Mouse (Mus musculus) regulatory T cell (primary cell): Measurements from ENCODE around the gene Nr4a3.

Experiments used
- in situ Hi-C: fragments of 300-600 bp; cut with MboI, MseI; formaldehyde crosslinking; loops from one replicate; pipeline ENCODE4 v1.15.1; 2025; ENCODE audit warnings: high pct_unique_total_duplicates

Gene Nr4a3

GRCm38 (mm10) chr4:48050020-48050419 is 5.1 kb downstream of the Nr4a3 start:
- in situ Hi-C loops, result no loop called here

DNA sequence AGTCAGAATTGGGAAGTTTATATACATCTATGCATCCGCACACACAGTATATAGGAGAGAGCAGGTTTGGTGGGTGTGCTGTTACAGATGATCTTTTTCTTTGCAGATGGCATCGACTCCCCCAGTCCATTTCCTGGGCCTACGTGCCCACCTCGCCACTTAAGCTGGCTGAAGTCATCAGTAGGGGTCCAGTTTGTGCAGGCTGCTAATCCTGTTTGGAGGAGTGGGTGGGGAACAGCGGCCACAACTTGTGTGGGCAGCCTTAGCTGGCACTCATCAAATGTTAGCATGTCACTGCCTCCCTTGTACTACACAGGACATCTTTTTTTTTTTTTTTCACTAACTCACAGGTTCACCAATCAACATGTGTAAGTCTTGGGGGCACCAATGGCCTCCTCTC is 5.5 kb downstream of the Nr4a3 start:
- in situ Hi-C loops, result no loop called here

- in situ Hi-C loops, result no loop called here
Observed at GRCm38 (mm10) chr4:48051086-48051673, 6.2 kb downstream of the Nr4a3 start.

DNA sequence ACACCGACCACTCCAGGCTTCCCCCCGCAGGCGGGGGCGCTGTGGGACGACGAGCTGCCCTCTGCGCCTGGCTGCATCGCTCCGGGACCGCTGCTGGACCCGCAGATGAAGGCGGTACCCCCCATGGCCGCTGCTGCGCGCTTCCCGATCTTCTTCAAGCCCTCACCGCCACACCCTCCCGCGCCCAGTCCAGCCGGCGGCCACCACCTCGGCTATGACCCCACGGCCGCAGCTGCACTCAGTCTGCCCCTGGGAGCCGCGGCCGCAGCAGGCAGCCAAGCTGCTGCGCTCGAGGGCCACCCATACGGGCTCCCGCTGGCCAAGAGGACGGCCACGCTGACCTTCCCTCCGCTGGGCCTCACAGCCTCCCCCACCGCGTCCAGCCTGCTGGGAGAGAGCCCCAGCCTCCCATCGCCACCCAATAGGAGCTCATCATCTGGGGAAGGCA is 6.7 kb downstream of the Nr4a3 start:
- in situ Hi-C loops, result no loop called here

DNA sequence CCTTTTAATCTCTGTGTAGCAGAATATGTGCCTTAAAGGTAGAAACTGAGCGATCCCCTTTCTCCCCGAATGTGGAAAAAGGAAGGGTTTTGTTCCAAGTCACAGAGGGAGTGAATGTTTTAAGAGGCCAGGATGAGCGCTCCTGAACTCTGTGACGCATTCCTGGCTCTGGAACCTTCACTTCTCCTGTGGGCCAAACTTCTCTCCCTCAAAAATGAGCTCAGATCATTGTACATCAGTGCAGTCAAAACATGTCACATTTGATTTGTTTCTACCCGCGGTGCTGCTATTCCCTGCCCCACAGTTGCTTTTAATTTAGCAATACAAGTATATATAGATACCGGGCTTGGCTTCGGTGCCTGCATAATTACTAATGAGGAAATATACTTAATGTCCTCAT is 16.8 kb downstream of the Nr4a3 start:
- in situ Hi-C loops, result no loop called here

- in situ Hi-C loops, result no loop called here
Observed at GRCm38 (mm10) chr4:48064311-48064710, 19.4 kb downstream of the Nr4a3 start.

GRCm38 (mm10) chr4:48066676-48067075 is 21.7 kb downstream of the Nr4a3 start:
- in situ Hi-C loops, result no loop called here

DNA sequence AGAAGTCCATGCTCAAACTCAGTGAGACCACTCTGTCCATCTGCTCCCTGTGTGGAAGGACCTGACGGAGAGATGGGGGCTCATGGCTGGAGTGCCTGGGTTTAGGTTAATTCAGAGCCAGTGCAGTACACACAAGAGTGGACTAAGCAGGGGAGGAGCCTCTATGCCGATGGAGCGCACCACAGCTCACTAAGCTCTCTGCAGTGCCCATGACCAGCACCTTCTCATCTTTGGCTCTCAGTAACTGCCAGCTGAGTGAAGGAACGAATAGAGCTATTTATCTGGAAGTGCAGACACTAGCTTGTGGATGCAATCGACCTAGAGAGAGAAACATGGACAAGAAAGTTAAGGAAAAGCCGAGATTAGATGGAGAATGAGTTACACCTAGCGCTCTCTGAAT is 24.2 kb downstream of the Nr4a3 start:
- in situ Hi-C loops, result no loop called here

DNA sequence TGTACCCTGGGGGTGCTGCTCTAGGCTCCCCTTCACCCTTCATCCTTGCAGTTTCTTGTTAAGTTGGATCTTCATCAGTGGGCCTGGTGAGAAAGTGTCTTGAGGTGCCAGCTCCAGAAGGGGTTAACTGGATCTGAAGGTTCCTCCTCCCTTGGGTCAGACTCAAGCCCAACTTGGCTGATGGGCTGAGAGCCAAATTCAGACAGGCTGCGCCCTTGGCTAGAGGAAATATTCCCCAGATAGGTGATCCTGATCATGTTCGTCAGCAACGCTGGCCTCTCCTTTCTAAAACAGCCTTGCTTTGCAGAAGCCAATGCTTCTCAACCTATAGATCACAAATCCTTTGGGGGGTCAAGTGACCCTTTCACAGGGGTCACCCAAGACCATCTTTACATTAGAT is 27.1 kb downstream of the Nr4a3 start:
- in situ Hi-C loops, result no loop called here

GRCm38 (mm10) chr4:48073325-48073724 is 28.4 kb downstream of the Nr4a3 start:
- in situ Hi-C loops, result no loop called here

DNA sequence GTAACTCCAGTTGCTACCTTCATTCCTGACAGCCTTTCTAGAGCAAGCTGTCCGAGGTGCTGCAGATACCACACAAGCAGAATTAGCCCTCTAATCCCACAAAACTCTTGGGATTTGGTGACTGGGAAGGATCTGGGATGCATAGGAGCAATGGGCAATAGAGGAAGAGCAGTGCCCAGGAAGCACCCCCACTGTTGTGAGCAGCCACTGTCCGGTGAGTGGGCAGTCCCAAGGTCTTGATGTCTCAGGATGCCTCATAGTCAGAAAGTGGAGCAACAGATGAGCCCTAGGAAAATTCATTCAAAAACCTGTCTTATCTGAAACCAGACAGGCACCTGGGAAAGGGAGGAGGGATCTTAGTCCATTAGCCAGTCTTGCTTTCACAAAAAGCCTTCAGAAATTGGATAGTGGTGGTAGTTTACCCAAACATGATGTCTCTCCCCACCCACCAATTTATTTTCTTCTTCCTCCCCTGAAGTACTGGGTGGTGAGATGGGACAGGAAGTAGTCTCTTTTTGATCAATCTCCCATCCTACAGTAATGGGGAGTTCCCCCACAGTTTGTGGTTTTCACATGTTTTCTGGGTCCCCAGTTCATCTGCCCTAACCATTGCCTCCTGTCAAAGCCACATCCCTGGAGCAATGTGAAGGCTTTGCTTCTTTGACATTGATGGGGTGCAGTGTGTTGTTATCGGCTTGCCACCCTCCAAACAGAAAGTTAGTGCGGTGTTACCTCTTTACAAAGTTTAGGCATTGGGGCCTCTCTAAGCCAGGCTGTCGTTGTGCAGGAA is 29.7 kb downstream of the Nr4a3 start:
- in situ Hi-C loops, result no loop called here

DNA sequence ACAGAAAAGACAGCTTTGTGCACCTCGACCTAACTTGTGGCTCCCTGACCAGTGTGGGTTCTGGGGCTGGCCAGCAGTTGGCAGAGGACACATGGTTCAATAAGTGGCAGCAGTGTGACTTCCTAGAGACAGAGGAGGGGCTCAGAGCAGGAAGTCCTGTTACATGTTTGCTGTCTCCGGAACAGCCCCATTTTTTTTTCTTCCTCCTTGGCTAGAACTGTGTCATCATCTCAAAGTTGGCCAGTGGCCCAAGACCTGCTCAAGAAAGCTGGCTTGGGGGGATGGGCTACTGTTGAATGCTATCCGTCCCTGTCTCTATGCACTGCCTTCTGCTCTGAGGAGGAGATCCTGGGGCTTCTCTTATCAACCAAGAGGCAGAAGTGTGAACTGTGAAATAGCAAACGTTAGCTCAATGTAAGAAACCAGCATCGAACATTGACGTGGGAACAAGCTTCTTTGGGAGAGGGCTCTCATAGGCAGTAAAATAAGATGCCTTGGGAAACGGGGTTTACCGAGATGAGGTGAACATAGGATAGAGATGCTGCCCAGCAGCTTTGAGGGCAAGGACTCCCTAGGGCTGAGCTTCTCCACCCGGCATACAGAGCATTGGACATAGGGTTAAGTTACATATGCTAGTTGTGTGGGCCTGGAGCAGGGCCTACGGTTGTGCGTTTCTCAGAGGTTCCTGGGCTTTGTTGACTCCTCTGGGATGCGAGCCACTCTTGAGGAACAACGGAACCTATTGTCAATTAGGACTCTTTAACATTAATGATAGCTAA is 31.9 kb downstream of the Nr4a3 start:
- in situ Hi-C loops, result no loop called here

DNA sequence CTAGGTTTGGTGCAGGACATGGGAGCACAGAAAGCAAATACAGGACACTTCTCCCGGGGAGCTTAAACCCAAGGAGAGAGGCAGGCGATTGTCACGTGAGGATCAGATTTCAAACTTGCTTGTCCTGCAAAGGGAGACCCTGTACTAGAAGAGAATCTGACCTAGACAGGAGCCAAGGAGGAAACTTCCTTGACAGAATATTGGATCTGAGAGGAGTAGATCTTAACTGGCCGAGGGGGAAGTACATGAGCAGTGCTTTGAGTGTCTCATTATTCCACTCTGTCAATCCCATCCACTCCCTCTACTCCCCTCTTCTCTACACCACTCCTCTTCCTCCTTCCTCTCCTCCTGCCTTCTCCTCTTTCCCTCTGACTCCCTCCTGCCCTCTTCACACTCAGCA is 33.3 kb downstream of the Nr4a3 start:
- in situ Hi-C loops, result no loop called here

GRCm38 (mm10) chr4:48079285-48080039 is 34.5 kb downstream of the Nr4a3 start:
- in situ Hi-C loops, result no loop called here

DNA sequence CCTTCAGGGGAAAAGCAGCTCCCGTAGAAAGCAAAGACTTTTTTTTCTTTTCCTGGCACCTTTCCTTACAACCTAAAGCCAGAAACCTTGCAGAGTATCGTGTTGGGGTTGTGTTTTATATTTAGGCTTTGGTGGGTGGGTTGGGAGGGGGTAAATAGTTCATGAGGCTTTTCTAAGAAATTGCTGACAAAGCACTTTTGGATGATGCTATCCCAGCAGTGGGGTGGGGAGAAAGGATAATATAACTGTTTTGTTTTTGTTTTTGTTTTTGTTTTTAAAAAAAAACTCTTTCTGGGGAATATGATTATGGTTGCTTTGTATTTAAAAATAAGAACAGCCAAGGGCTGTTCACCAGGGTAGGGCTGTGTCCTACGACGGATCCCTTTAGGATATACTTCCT is 38.5 kb downstream of the Nr4a3 start:
- in situ Hi-C loops, result no loop called here

- in situ Hi-C loops, result no loop called here
Observed at GRCm38 (mm10) chr4:48086609-48087008, 41.7 kb downstream of the Nr4a3 start.

- in situ Hi-C loops, result no loop called here
Observed at GRCm38 (mm10) chr4:48087497-48087896, 42.5 kb downstream of the Nr4a3 start.

GRCm38 (mm10) chr4:48093221-48093620 is 48.3 kb downstream of the Nr4a3 start:
- in situ Hi-C loops, result no loop called here

GRCm38 (mm10) chr4:48100217-48100616 is 55.3 kb downstream of the Nr4a3 start:
- in situ Hi-C loops, result no loop called here

DNA sequence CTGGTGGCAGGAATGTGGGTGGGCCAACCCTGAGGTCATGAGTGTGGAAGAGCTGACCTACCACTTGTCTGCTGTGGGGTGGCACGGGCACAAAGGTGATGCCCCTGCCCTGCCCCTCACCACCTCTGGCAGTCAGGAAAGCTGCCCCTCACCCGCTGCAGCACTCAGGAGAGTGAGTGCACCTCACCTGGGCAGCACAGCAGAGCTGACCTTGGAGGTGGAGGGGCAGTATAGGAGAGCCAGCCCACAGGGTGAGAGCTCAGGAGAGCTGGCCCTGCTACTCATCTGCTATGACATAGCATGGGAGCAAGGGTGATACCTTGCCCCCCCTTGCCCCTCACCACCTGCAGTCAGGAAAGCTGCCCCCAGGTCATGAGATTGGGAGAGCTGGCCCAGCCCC is 57.0 kb downstream of the Nr4a3 start:
- in situ Hi-C loops, result no loop called here

- in situ Hi-C loops, result no loop called here
Observed at GRCm38 (mm10) chr4:48105387-48105786, 60.4 kb downstream of the Nr4a3 start.

DNA sequence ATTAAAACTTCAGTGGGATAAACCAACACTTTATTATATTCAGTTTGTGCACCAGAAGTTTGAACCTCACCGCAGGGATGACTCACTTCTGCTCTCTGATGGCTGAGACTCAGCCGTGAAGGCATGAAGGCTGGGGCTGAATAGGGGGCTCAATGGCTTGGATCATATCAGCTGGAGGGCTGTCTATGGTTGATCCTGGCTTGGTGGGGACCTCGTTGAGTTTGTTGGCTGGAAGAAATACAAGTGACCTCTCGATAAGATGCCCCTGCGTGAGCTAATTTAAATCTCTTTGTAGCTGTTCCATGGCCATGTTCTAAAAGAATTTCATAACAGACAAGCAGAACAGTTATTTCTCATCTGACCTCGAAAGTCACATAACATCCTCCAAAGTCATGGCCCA is 62.1 kb downstream of the Nr4a3 start:
- in situ Hi-C loops, result no loop called here
